Mouse (Mus musculus) lung, postnatal 0 days (tissue): ENCODE measurements around the gene Arl4c. TPM values are rescaled to one million over a fixed set of nuclear protein-coding genes. Genes with fewer than 3 reads are reported as not detected.

Experiments used
- ATAC-seq: fragments of 200-750 bp; cut with Nextera tagmentation; 2 replicates; pipeline ENCODE4 v1.8.0; 2017; ENCODE audit warnings: moderate library complexity
- DNase-seq: peaks from one replicate; pipeline ENCODE4 v3.0.0-alpha.2; 2016; ENCODE audit warnings: low spot score
- H3K27ac ChIP-seq: fragments of 300-500 bp; sonication (generic); 2 replicates; pipeline ENCODE4 v1.5.1; 2014; ENCODE audit warnings: antibody characterized with exemption, mild to moderate bottlenecking, low read length, mixed read lengths
- H3K27me3 ChIP-seq: fragments of 300-500 bp; sonication (generic); replicated peaks from 2 replicates; pipeline ENCODE4 v1.6.1; 2014; ENCODE audit warnings: low read length, mixed read lengths; ENCODE audit not compliant: insufficient read depth
- H3K36me3 ChIP-seq: fragments of 300-500 bp; sonication (generic); 2 replicates; pipeline ENCODE4 v1.6.1; 2014; ENCODE audit warnings: low read length, mixed read lengths; ENCODE audit not compliant: insufficient read depth
- H3K4me1 ChIP-seq: fragments of 300-500 bp; sonication (generic); 2 replicates; pipeline ENCODE4 v1.6.1; 2014; ENCODE audit warnings: antibody characterized with exemption, low read depth, low read length, mixed read lengths; ENCODE audit not compliant: insufficient read depth
- H3K4me2 ChIP-seq: fragments of 300-500 bp; sonication (generic); replicated peaks from 2 replicates; pipeline ENCODE4 v1.6.1; 2014; ENCODE audit warnings: low read depth, mild to moderate bottlenecking, low read length, moderate library complexity, mixed read lengths
- H3K4me3 ChIP-seq: fragments of 300-500 bp; sonication (generic); 2 replicates; pipeline ENCODE4 v1.5.1; 2014; ENCODE audit warnings: low read depth, low read length
- H3K9ac ChIP-seq: fragments of 300-500 bp; sonication (generic); replicated peaks from 2 replicates; pipeline ENCODE4 v1.6.1; 2014; ENCODE audit warnings: low read depth, mild to moderate bottlenecking
- H3K9me3 ChIP-seq: fragments of 300-500 bp; sonication (generic); 2 replicates; pipeline ENCODE4 v1.6.1; 2016; ENCODE audit warnings: low read length, mixed read lengths
- CTCF ChIP-seq: IDR thresholded peaks from 2 replicates; pipeline ENCODE4 v1.5.1; 2016; ENCODE audit warnings: antibody characterized with exemption, mild to moderate bottlenecking
- EP300 ChIP-seq: IDR thresholded peaks from 2 replicates; pipeline ENCODE4 v1.6.1; 2016; ENCODE audit warnings: antibody characterized with exemption, mild to moderate bottlenecking, control low read depth
- WGBS: fragments of 180-500 bp; shearing (Covaris S2); extraction: QIAGEN DNeasy Blood & Tissue Kit; methylation state at CpG from one replicate; pipeline ENCODE4 v1.1.7; 2014; 5-methylcytosine and 5-hydroxymethylcytosine counted together
- polyA plus RNA-seq: library from polyadenylated mRNA; unstranded; fragments of >200 nt; fragmentation: Nextera tagmentation; extraction: Ambion mirVana; gene quantifications from 2 replicates; pipeline ENCODE4 v1.2.1, GENCODE M21; 2015

Gene Arl4c
- polyA plus RNA-seq, 1 experiment from 2014 or later, result 24.9 TPM

GRCm38 (mm10) chr1:88684765-88685164 is 17.3 kb downstream of the Arl4c start:
- no peaks in the 10 kb centered on the region for H3K9me3 ChIP-seq
- no peak overlapping the region for H3K4me2 ChIP-seq
- no peaks in the 10 kb centered on the region for H3K27me3 ChIP-seq
- ATAC-seq, result no peak
- no peak for DNase-seq
- H3K4me1 ChIP-seq, result no peaks in the 10 kb centered on the region
- TF ChIP-seq CTCF (no peak), EP300 (no peak)
- no peak overlapping the region for H3K9ac ChIP-seq
- no peak overlapping the region for H3K27ac ChIP-seq
- WGBS, result 92% methylated on average over 1 of the region's 1 CpGs
- H3K36me3 ChIP-seq, result no peaks in the 10 kb centered on the region
- no peak overlapping the region for H3K4me3 ChIP-seq

GRCm38 (mm10) chr1:88681596-88681995 is 20.4 kb downstream of the Arl4c start:
- Histone ChIP-seq H3K4me1 (no peaks in the 10 kb centered on the region), H3K9ac (no peak overlapping the region), H3K9me3 (no peaks in the 10 kb centered on the region), H3K27me3 (no peaks in the 10 kb centered on the region), H3K36me3 (no peaks in the 10 kb centered on the region), H3K27ac (no peak overlapping the region), H3K4me2 (no peak overlapping the region), H3K4me3 (no peak overlapping the region)
- 87% methylated on average over 4 of the region's 4 CpGs for WGBS
- ATAC-seq (no peak), DNase-seq (no peak)
- TF ChIP-seq EP300 (no peak), CTCF (no peak)

- ATAC-seq, result no peak
- H3K9me3 ChIP-seq, result no peaks in the 10 kb centered on the region
- 15% methylated on average over 3 of the region's 3 CpGs for WGBS
- no peak overlapping the region for H3K4me3 ChIP-seq
- TF ChIP-seq EP300, result no peak
- no peak for TF ChIP-seq CTCF
- no peaks in the 10 kb centered on the region for H3K4me1 ChIP-seq
- H3K27ac ChIP-seq, result no peak overlapping the region
- H3K9ac ChIP-seq, result no peak overlapping the region
- no peak for DNase-seq
- H3K27me3 ChIP-seq, result no peaks in the 10 kb centered on the region
- H3K36me3 ChIP-seq, result no peaks in the 10 kb centered on the region
- H3K4me2 ChIP-seq, result no peak overlapping the region
These were observed 21.2 kb downstream of the Arl4c start for GRCm38 (mm10) chr1:88680804-88681203.

DNA sequence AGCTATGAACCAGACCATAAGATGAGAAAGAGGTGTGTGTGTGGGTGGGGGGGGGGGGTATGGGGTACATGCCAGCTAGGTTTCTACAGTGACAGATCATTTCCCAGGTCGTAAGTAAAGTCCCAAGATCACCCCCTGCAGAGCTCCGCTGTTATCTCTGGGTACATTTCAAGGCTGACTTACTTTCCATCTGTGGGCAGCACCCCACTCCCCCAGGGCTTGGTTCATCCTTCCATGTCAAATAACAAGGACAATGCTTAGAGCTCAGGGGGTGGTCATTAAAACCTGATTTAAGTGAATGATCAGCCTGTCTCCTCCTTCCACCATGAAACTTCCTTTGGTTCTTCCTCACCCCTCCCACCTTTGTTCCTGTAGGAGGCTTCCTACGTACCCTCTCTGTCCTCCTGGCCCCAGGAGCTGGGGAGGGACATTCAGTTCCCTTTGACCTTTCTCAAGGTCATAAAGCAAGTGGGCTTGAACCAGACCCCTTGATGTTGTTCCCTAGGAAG is 23.7 kb downstream of the Arl4c start:
- H3K9me3 ChIP-seq, result no peaks in the 10 kb centered on the region
- H3K27ac ChIP-seq, result no peak overlapping the region
- no peak overlapping the region for H3K4me3 ChIP-seq
- no peaks in the 10 kb centered on the region for H3K36me3 ChIP-seq
- no peak for TF ChIP-seq CTCF
- TF ChIP-seq EP300, result no peak
- H3K27me3 ChIP-seq, result no peaks in the 10 kb centered on the region
- no peak overlapping the region for H3K9ac ChIP-seq
- WGBS, result 64% methylated on average over 3 of the region's 3 CpGs
- H3K4me2 ChIP-seq, result no peak overlapping the region
- no peaks in the 10 kb centered on the region for H3K4me1 ChIP-seq
- DNase-seq (no peak), ATAC-seq (no peak)

GRCm38 (mm10) chr1:88670807-88671206 is 31.2 kb downstream of the Arl4c start:
- ATAC-seq (no peak), DNase-seq (no peak)
- no peaks in the 10 kb centered on the region for H3K27me3 ChIP-seq
- no peak for TF ChIP-seq CTCF
- no peak for TF ChIP-seq EP300
- H3K27ac ChIP-seq, result no peak overlapping the region
- H3K9ac ChIP-seq, result no peak overlapping the region
- no peak overlapping the region for H3K4me2 ChIP-seq
- WGBS, result 42% methylated on average over 4 of the region's 4 CpGs
- H3K36me3 ChIP-seq, result no peaks in the 10 kb centered on the region
- H3K4me3 ChIP-seq, result no peak overlapping the region
- H3K9me3 ChIP-seq, result no peaks in the 10 kb centered on the region
- H3K4me1 ChIP-seq, result no peaks in the 10 kb centered on the region

- H3K27me3 ChIP-seq, result no peaks in the 10 kb centered on the region
- H3K4me1 ChIP-seq, result no peaks in the 10 kb centered on the region
- H3K4me2 ChIP-seq, result no peak overlapping the region
- H3K9ac ChIP-seq, result no peak overlapping the region
- 62% methylated on average over 14 of the region's 14 CpGs for WGBS
- DNase-seq (no peak), ATAC-seq (no peak)
- H3K27ac ChIP-seq, result no peak overlapping the region
- H3K36me3 ChIP-seq, result no peaks in the 10 kb centered on the region
- TF ChIP-seq EP300 (no peak), CTCF (no peak)
- H3K9me3 ChIP-seq, result no peaks in the 10 kb centered on the region
- H3K4me3 ChIP-seq, result no peak overlapping the region
These were observed 32.9 kb downstream of the Arl4c start for GRCm38 (mm10) chr1:88668846-88669810.
